Mouse (Mus musculus) heart, postnatal 25 days (tissue): ENCODE results near the gene Gm13889. TPM values are rescaled to one million over a fixed set of nuclear protein-coding genes. Genes with fewer than 3 reads are reported as not detected.

Experiments
- DNase-seq: peaks from one replicate; pipeline ENCODE4 v3.0.0; 2022; ENCODE audit warnings: low spot score
- intact Hi-C: fragments of 180-260 bp; cut with DNase I; formaldehyde crosslinking; loops from one replicate; pipeline ENCODE4 v1.15.1; 2025
- total RNA-seq, 2 experiments: library from RNA; stranded (reverse); gene quantifications; 2 replicates each; pipeline ENCODE4 v1.2.3; 2021

Gm13889 gene
- total RNA-seq, 2 experiments from 2014 or later, result 9.5 to 11.2 TPM

DNA sequence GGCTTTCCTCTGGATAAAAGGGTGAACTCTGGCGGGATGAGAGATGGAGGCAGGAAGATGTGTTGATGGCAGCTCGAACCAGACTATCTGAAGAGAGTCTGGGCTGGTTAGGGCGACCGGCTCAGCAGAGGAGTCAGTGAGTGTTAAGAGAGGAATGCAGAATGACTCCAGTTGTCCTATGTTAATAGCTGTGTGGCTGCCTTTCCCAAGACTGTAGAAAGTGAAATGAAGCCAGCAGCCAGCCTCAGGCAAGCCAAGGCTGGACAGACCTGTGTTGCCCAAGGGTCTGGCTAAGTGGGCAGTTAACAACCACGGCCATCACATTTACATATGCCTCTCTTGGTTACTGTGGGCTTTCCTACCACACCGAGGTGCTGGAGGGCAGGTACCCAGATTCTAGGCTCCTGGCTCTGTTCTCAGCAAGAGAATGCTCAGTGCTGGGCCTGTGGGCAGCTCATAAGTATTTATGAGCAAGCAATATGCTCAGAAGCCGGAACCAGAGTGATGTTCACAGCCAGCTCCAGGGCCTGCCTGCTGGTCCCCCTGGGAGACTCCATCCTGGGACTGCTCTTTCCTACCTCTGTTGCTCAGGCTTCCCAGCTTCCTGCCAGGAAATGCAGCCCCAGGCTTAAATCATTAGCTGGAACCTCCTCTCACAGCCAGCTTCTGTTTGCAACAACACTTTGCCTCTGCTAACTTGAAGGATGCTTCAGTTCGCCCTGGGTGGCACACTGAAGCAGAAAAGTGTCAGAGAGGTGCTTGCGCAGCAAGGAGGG is 49.3 kb downstream of the Gm13889 start:
- intact Hi-C loops, result no loop called here
- DNase-seq, result no peak

GRCm38 (mm10) chr2:93906316-93906715 is 50.7 kb downstream of the Gm13889 start:
- intact Hi-C loops, result no loop called here
- DNase-seq, result peak; percentile 40

Other genes starting within 250 kb of the Gm13889 start
- gene Ext2, start 134.6 kb downstream of the Gm13889 start, total RNA-seq, result 10 to 100 TPM; 41.7 to 44.4 TPM
- gene Accs, start 107.3 kb downstream of the Gm13889 start, total RNA-seq, result 1 to 10 TPM; 3.9 to 5.4 TPM
- not detected for gene Accsl, start 88.0 kb downstream of the Gm13889 start, total RNA-seq
- not detected for gene Gm27027, start 39.2 kb upstream of the Gm13889 start, total RNA-seq
- gene Alkbh3, start 53.6 kb upstream of the Gm13889 start, total RNA-seq, result 10 to 100 TPM; 56.9 to 63.9 TPM
- gene Hsd17b12, start 200.8 kb upstream of the Gm13889 start, total RNA-seq, result 10 to 100 TPM; 20.0 to 20.8 TPM